Mouse (Mus musculus): ENCODE measurements at regions not wholly inside any gene's neighbourhood (a gene's known extent, or its start where the extent isn't known, plus 50 kb on each side); places are given as distances from the start of the nearest gene placed in this dataset.

- Histone ChIP-seq H3K27ac (no peak overlapping the region), H3K36me3 (no peaks in the 10 kb centered on the region), H3K4me3 (no peak overlapping the region), H3K9me3 (no peaks in the 10 kb centered on the region), H3K27me3 (ENCODE audit: insufficient read depth, poor library complexity, severe bottlenecking) (no peaks in the 10 kb centered on the region), H3K4me1 (replicated peaks) (0 out of 2 replicates have a peak, but pooled peaks cover 4% of the 10 kb centered on the region)
- 76% methylated on average over 15 of the region's 15 CpGs for WGBS
- DNase-seq (ENCODE audit: low spot score) = no peak
Observed at GRCm38 (mm10) chr17:88388441-88388951, 52.0 kb upstream of the Foxn2 start.

- no peaks in the 10 kb centered on the region for H3K9me3 ChIP-seq
- no peaks in the 10 kb centered on the region for H3K36me3 ChIP-seq
- no peak for DNase-seq (ENCODE audit: low spot score)
- H3K4me1 ChIP-seq (replicated peaks) = 0 out of 2 replicates have a peak, but pooled peaks cover 4% of the 10 kb centered on the region
- no peak overlapping the region for H3K27ac ChIP-seq
- H3K4me3 ChIP-seq = no peak overlapping the region
- H3K27me3 ChIP-seq (ENCODE audit: insufficient read depth, poor library complexity, severe bottlenecking) = no peaks in the 10 kb centered on the region
- 73% methylated on average over 14 of the region's 14 CpGs for WGBS
Observed at GRCm38 (mm10) chr17:88389668-88390461, 50.6 kb upstream of the Foxn2 start.
